Mouse (Mus musculus): ENCODE data around the gene Hist2h3c1. TPM values are rescaled to one million over a fixed set of nuclear protein-coding genes. Genes with fewer than 3 reads are reported as not detected.

Hist2h3c1 gene
- total RNA-seq, 1 experiment: not detected

- no peak for TF ChIP-seq HCFC1 (IDR thresholded peaks at IDR 0.05; ENCODE audit: borderline replicate concordance, insufficient read depth, low read length)
- TF ChIP-seq CHD2 (IDR thresholded peaks at IDR 0.05; ENCODE audit: low read depth, low read length): no peak
- no peak for TF ChIP-seq ZNF384 (IDR thresholded peaks at IDR 0.05; ENCODE audit: low read depth, low read length)
- no peak for TF ChIP-seq ZC3H11A (IDR thresholded peaks at IDR 0.05; ENCODE audit: borderline replicate concordance, low read depth, low read length)
- TF ChIP-seq MAFK (IDR thresholded peaks at IDR 0.05; ENCODE audit: insufficient read depth, low read depth, low read length): no peak
- Histone ChIP-seq H3K36me3 (ENCODE audit: control insufficient read depth, insufficient read depth, low read length, poor library complexity, severe bottlenecking) (no peaks in the 10 kb centered on the region), H3K4me1 (ENCODE audit: control insufficient read depth in 2 of 2, insufficient read depth in 2 of 2, low read length in 2 of 2, poor library complexity in 1 of 2) (peaks cover 0 to 2% of the 10 kb centered on the region in 2 experiments; a peak in 1 of 4 replicates), H3K27ac (ENCODE audit: insufficient read depth, low read depth, low read length, poor library complexity, severe bottlenecking) (peak overlapping the region; percentile 96), H3K9ac (ENCODE audit: insufficient read depth, low read depth, low read length, poor library complexity, severe bottlenecking) (peak overlapping the region; percentile 90), H3K9me3 (ENCODE audit: control insufficient read depth, insufficient read depth, low read depth, low read length) (no peaks in the 10 kb centered on the region), H3K4me3 (ENCODE audit: insufficient read depth in 1 of 2, low read depth in 1 of 2, low read length in 2 of 2, poor library complexity in 1 of 2, severe bottlenecking in 1 of 2) (peak overlapping the region; percentile 56 to 74)
- in situ Hi-C loops (cut with MboI; ENCODE audit: low sequenced_read_pairs in 2 of 2, unreplicated experiment in 2 of 2): no loop called here
- no peak for DNase-seq (ENCODE audit: low read depth, low spot score)
Observed at GRCm38 (mm10) chr3:96261623-96262022, 15.1 kb downstream of the Hist2h3c1 start.

GRCm38 (mm10) chr3:96262216-96262875, 15.9 kb downstream of the Hist2h3c1 start:
- no peaks in the 10 kb centered on the region for H3K36me3 ChIP-seq (ENCODE audit: control insufficient read depth, insufficient read depth, low read length, poor library complexity, severe bottlenecking)
- TF ChIP-seq ZC3H11A (IDR thresholded peaks at IDR 0.05; ENCODE audit: borderline replicate concordance, low read depth, low read length): no peak
- TF ChIP-seq CHD2 (IDR thresholded peaks at IDR 0.05; ENCODE audit: low read depth, low read length): no peak
- TF ChIP-seq HCFC1 (IDR thresholded peaks at IDR 0.05; ENCODE audit: borderline replicate concordance, insufficient read depth, low read length): no peak
- TF ChIP-seq ZNF384 (IDR thresholded peaks at IDR 0.05; ENCODE audit: low read depth, low read length): no peak
- no peak for TF ChIP-seq MAFK (IDR thresholded peaks at IDR 0.05; ENCODE audit: insufficient read depth, low read depth, low read length)
- H3K4me1 ChIP-seq (ENCODE audit: control insufficient read depth in 2 of 2, insufficient read depth in 2 of 2, low read length in 2 of 2, poor library complexity in 1 of 2): peaks cover 0 to 2% of the 10 kb centered on the region in 2 experiments; a peak in 1 of 4 replicates
- H3K4me3 ChIP-seq (ENCODE audit: insufficient read depth in 1 of 2, low read depth in 1 of 2, low read length in 2 of 2, poor library complexity in 1 of 2, severe bottlenecking in 1 of 2): peak overlapping the region; percentile 56 to 74
- no peak for DNase-seq (ENCODE audit: low read depth, low spot score)
- in situ Hi-C loops (cut with MboI; ENCODE audit: low sequenced_read_pairs in 2 of 2, unreplicated experiment in 2 of 2): no loop called here
- no peaks in the 10 kb centered on the region for H3K9me3 ChIP-seq (ENCODE audit: control insufficient read depth, insufficient read depth, low read depth, low read length)
- peak overlapping the region; percentile 90 for H3K9ac ChIP-seq (ENCODE audit: insufficient read depth, low read depth, low read length, poor library complexity, severe bottlenecking)
- H3K27ac ChIP-seq (ENCODE audit: insufficient read depth, low read depth, low read length, poor library complexity, severe bottlenecking): peak overlapping the region; percentile 96

- in situ Hi-C loops (cut with MboI; ENCODE audit: low sequenced_read_pairs in 2 of 2, unreplicated experiment in 2 of 2): no loop called here
- Histone ChIP-seq H3K9me3 (ENCODE audit: control insufficient read depth, insufficient read depth, low read depth, low read length) (no peaks in the 10 kb centered on the region), H3K4me1 (ENCODE audit: control insufficient read depth in 2 of 2, insufficient read depth in 2 of 2, low read length in 2 of 2, poor library complexity in 1 of 2) (peaks cover 0 to 5% of the 10 kb centered on the region in 2 experiments; a peak in 2 of 4 replicates), H3K27ac (ENCODE audit: insufficient read depth, low read depth, low read length, poor library complexity, severe bottlenecking) (peak within 1 kb of the TSS; percentile 96), H3K4me3 (ENCODE audit: insufficient read depth in 1 of 2, low read depth in 1 of 2, low read length in 2 of 2, poor library complexity in 1 of 2, severe bottlenecking in 1 of 2) (peak within 1 kb of the TSS; percentile 56 to 74), H3K36me3 (ENCODE audit: control insufficient read depth, insufficient read depth, low read length, poor library complexity, severe bottlenecking) (no peaks in the 10 kb centered on the region), H3K9ac (ENCODE audit: insufficient read depth, low read depth, low read length, poor library complexity, severe bottlenecking) (peak within 1 kb of the TSS; percentile 90)
- DNase-seq (ENCODE audit: low read depth, low spot score): peak; percentile 93
- TF ChIP-seq ZC3H11A (IDR thresholded peaks at IDR 0.05; ENCODE audit: borderline replicate concordance, low read depth, low read length): no peak
- TF ChIP-seq ZNF384 (IDR thresholded peaks at IDR 0.05; ENCODE audit: low read depth, low read length): peak; percentile 69
- TF ChIP-seq CHD2 (IDR thresholded peaks at IDR 0.05; ENCODE audit: low read depth, low read length): no peak
- peak; percentile 59; the same call in 1 of the 2 replicates for TF ChIP-seq HCFC1 (IDR thresholded peaks at IDR 0.05; ENCODE audit: borderline replicate concordance, insufficient read depth, low read length)
- no peak for TF ChIP-seq MAFK (IDR thresholded peaks at IDR 0.05; ENCODE audit: insufficient read depth, low read depth, low read length)
Observed at GRCm38 (mm10) chr3:96262979-96263550, 16.6 kb downstream of the Hist2h3c1 start, which contains the start of gene Hist2h4. Gene Hist2h4, minus strand, starts transcription at chr3:96263311.

GRCm38 (mm10) chr3:96263558-96264403, 17.3 kb downstream of the Hist2h3c1 start:
- H3K9ac ChIP-seq (ENCODE audit: insufficient read depth, low read depth, low read length, poor library complexity, severe bottlenecking): peak overlapping the region; percentile 90
- H3K27ac ChIP-seq (ENCODE audit: insufficient read depth, low read depth, low read length, poor library complexity, severe bottlenecking): peak overlapping the region; percentile 80
- TF ChIP-seq HCFC1 (IDR thresholded peaks at IDR 0.05; ENCODE audit: borderline replicate concordance, insufficient read depth, low read length) (no peak), CHD2 (IDR thresholded peaks at IDR 0.05; ENCODE audit: low read depth, low read length) (no peak), ZNF384 (IDR thresholded peaks at IDR 0.05; ENCODE audit: low read depth, low read length) (no peak), ZC3H11A (IDR thresholded peaks at IDR 0.05; ENCODE audit: borderline replicate concordance, low read depth, low read length) (no peak), MAFK (IDR thresholded peaks at IDR 0.05; ENCODE audit: insufficient read depth, low read depth, low read length) (no peak)
- peaks cover 0 to 7% of the 10 kb centered on the region in 2 experiments; a peak in 2 of 4 replicates for H3K4me1 ChIP-seq (ENCODE audit: control insufficient read depth in 2 of 2, insufficient read depth in 2 of 2, low read length in 2 of 2, poor library complexity in 1 of 2)
- peak overlapping the region; percentile 56 to 70 for H3K4me3 ChIP-seq (ENCODE audit: insufficient read depth in 1 of 2, low read depth in 1 of 2, low read length in 2 of 2, poor library complexity in 1 of 2, severe bottlenecking in 1 of 2)
- H3K36me3 ChIP-seq (ENCODE audit: control insufficient read depth, insufficient read depth, low read length, poor library complexity, severe bottlenecking): no peaks in the 10 kb centered on the region
- no peaks in the 10 kb centered on the region for H3K9me3 ChIP-seq (ENCODE audit: control insufficient read depth, insufficient read depth, low read depth, low read length)
- in situ Hi-C loops (cut with MboI; ENCODE audit: low sequenced_read_pairs in 2 of 2, unreplicated experiment in 2 of 2): no loop called here
- DNase-seq (ENCODE audit: low read depth, low spot score): no peak
